Mouse (Mus musculus) lung, adult 2 months (tissue): Measurements from ENCODE around the gene Sin3b.

Experiments used
- CTCF ChIP-seq: fragments of 200-500 bp; IDR thresholded peaks from 2 replicates; pipeline ENCODE4 v1.5.1; 2011; ENCODE audit warnings: mild to moderate bottlenecking, low read length, control low read depth; ENCODE audit not compliant: insufficient read depth
- POLR2A ChIP-seq: fragments of 200-500 bp; IDR thresholded peaks from 2 replicates; pipeline ENCODE4 v1.6.1; 2011; ENCODE audit warnings: low read depth, mild to moderate bottlenecking, control low read depth, low read length, borderline replicate concordance; ENCODE audit errors: extremely low read depth

GRCm38 (mm10) chr8:72680133-72680532 is 43.0 kb upstream of the Sin3b start:
- TF ChIP-seq POLR2A (no peak), CTCF (peak; percentile 76)
